Mouse (Mus musculus): Measurements from ENCODE around the gene Rnf180. TPM values are rescaled to one million over a fixed set of nuclear protein-coding genes. Genes with fewer than 3 reads are reported as not detected.

The Rnf180 gene
- polyA plus RNA-seq, 1 experiment from 2014 or later = 46.1 TPM

DNA sequence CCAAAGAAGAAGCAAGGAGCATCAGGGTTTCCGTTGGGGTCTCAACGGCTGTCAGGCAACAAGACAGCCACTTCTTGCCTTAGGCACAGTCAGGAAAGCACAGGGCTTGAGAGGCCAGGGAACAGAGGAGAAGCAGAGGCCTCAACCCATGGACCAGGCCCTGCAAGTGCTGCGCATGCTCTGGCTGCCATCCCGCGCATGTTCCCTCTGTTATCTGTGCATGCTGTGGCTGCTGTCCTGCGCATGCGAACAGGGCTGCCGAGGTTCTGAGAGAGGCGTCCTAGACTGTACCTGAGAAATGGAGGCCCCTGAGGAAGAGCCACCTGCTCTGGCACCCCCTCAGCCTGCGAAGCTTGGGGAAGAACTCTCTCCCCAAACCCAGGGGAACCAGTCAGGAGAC, 212.8 kb downstream of the Rnf180 start, which contains the start of gene 4933425L06Rik:
Gene 4933425L06Rik, plus strand, starts transcription at position 261 of the 400 bp plus-strand sequence.
- H3K4me2 ChIP-seq (ENCODE audit: low read length) = no peak within 1 kb of the TSS
- H3K4me1 ChIP-seq (ENCODE audit: control insufficient read depth, insufficient read depth, low read length) = peaks cover 2% of the 10 kb centered on the region; the same call in 1 of the 2 replicates
- no peak within 1 kb of the TSS for H3K4me3 ChIP-seq (ENCODE audit: low read depth, low read length)
- H3K9me3 ChIP-seq (replicated peaks; ENCODE audit: control insufficient read depth, low read length, poor library complexity, severe bottlenecking) = no peaks in the 10 kb centered on the region
- no peak within 1 kb of the TSS for H3K9ac ChIP-seq (ENCODE audit: low read depth, low read length)
- H3K27me3 ChIP-seq (ENCODE audit: control insufficient read depth, insufficient read depth, low read depth, low read length) = no peaks in the 10 kb centered on the region
- ATAC-seq = no peak
- H3K36me3 ChIP-seq (ENCODE audit: control insufficient read depth, insufficient read depth, low read length) = no peaks in the 10 kb centered on the region
- H3K27ac ChIP-seq (ENCODE audit: low read length) = no peak within 1 kb of the TSS
- 94% methylated on average over 10 of the region's 10 CpGs for WGBS

Other genes starting within 250 kb of the Rnf180 start
- 5.0 and 5.8 TPM in 2 replicates for gene Rgs7bp, start 239.9 kb downstream of the Rnf180 start, polyA plus RNA-seq (2015; fragmentation: Nextera tagmentation; extraction: Ambion mirVana)
- gene 4933425L06Rik, start 212.7 kb downstream of the Rnf180 start, polyA plus RNA-seq (2015; fragmentation: Nextera tagmentation; extraction: Ambion mirVana) = not detected in 2 replicates
- gene Htr1a, start 148.8 kb upstream of the Rnf180 start, polyA plus RNA-seq (2015; fragmentation: Nextera tagmentation; extraction: Ambion mirVana) = 3.9 and 5.0 TPM in 2 replicates

Data from midbrain, embryonic 16.5 days (tissue).